Mouse (Mus musculus): ENCODE results near the gene Crebrf.

The Crebrf gene

DNA sequence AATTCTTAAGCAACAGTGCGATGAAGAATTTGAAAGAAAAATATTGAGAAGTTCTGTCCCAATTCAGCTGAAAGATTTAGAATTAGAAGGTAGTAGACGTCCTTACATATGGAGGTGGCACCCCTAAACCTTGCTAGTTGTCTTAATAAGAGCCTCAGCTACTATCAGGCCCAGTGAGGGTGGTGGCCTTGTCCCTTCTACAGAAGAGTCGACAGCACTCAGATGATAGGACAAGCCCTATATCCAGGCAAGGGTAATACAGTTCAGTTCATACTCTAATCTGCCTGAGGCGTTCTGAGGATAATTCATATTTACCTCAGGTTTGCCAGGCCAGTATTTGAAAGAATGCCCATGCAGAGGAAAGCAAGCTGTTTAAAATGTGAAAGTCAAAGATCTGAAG is 62.6 kb downstream of the Crebrf start:
- in situ Hi-C loops (cut with MboI, MseI), result no loop called here

DNA sequence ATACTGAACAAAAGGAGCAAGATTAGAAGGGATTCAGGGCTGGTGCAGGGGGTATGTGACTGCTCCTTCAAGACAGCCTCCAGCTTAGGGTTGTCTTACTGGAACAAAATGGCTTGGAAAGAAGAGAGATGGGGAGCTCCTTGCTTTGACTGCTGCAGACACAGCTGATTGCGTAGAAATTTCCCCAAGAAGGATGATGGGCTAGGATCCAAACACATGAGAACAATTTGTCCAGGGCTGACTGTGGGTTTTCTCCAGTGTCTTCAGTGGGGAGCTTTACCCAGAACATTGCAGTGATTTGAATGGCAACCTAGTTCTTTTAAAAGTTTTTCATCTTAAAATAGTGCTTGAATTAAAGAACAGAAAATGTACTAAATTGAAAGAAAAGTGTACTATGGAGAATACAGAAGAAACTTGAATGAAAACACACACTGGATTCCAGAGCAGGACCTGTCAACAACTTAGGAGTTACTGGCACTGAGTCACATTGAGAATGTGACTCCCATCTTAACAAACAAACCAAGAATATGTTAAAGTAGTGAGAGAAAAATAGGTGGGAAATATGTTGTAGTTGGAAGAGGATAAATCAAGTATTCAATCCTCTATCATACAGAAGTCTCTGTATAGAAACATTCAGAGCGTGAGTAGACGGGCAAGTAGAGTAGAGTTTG is 63.1 kb downstream of the Crebrf start:
- in situ Hi-C loops (cut with MboI, MseI), result no loop called here

DNA sequence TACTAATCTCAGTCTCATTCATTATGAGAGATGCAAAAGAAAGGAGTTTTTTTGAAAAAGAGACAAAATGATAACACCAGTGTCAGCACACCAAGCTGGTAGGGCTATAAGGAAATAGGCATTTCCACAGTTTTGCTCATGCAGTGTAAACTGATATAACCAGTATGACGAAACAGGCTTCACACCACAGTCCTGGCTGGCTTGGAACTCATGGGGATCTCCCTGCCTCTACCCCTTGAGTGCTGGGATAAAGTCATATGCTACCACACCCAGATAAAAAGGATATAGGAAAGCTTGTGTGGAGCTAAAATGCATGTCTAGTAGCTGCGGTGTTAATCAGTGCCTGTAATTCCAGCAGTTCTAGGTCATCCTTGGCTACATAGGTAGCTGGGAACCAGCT is 64.0 kb downstream of the Crebrf start:
- in situ Hi-C loops (cut with MboI, MseI), result no loop called here

DNA sequence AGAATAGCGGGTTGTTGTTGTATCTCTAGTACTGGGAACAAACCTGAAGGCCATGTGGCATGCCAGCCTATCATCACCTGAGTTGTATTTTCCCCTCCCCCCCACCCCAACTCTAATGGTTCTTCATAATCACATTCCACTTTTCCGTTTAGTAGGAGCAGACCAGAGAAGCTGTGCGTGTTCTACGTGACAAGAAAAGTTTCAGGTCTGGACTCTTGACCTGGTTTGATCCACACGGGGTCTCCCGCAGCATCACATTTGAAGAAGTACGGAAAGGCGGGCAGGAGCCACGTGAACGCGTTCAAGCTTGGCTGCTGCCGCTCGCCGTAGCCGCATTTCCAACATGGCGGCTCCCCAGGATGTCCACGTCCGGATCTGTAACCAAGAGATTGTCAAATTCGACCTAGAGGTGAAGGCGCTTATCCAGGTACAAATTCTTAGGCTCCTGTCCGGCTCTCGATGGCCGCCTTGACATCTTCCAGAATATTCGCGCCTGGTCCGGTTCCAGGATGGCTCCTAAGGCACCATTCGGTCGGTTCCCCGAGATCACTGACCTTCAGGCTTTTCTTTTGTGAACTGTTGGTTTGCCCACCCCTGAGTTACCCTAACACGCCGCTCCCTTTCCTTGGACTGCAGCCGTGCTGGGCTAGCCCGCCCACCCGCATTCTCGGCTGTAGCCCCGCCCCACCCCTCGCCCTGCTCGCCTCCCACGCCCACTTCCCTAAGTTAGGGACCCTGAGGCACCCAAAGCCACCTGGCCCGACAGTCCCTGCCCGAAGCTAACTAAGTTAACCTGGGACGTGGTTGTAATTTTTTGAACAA is 65.5 kb downstream of the Crebrf start, which contains the start of gene Bnip1:
Bnip1 (plus strand) TSS at position 317 of the 822 bp plus-strand sequence.
- in situ Hi-C loops (cut with MboI, MseI), result no loop called here

DNA sequence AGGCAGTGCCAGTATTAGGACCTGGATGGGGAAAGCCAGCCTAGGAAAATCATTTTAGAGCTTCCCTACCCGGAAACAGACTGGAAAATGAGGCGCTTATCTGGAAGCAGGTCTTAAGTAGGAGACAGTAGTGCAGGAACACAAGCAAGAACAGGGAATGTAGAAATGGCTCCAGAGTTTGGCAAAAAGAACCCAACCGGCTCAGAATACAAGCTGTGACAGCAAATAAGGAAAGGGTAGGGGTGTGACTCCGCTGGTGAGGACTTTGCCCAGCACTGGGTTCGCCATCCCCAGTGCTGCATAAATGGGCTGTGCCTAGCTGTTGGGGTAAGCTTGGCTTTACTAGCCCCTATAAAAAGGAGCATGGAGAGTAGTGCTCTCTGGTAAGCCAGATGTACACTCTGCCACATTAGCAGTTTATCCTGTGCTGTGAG is 66.2 kb downstream of the Crebrf start:
- in situ Hi-C loops (cut with MboI, MseI), result no loop called here

DNA sequence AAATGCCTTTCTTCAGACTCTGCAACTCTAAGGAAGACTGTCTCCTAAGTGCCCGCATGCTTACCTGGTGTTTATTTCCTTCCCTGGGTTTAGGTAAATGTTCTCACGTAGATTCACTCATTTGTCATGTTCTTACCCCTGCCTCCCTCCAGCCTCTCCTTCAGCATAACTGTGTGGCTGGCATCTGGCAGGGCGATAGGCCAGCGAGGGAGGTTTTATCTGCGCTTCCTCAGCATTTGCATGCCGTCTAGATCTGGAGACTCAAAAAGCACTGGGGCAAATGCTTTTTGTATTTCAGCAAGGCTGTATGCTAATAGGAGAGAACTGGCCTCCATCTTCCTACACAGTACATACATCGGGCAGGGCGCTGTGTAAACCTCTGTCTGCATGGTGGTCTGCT is 69.1 kb downstream of the Crebrf start:
- in situ Hi-C loops (cut with MboI, MseI), result no loop called here

DNA sequence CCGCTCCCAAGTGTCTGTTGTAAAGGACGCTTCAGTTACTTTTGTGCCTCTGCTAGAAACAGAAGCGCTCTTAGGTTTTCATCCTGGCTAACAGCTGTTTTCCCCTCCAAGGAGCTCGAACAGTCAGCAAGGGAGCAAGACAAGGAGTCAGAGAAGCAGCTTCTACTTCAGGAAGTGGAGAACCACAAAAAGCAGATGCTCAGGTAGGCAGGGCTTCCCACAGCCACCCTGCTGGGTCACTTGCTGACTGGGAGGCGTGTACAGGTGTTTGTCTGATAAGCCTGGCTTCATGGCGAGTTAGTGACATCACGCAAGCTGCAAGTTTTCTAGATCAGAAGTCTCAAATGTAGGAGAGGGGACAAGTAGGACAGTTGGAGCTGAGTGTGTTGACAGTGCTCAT is 71.1 kb downstream of the Crebrf start:
- in situ Hi-C loops (cut with MboI, MseI), result no loop called here

DNA sequence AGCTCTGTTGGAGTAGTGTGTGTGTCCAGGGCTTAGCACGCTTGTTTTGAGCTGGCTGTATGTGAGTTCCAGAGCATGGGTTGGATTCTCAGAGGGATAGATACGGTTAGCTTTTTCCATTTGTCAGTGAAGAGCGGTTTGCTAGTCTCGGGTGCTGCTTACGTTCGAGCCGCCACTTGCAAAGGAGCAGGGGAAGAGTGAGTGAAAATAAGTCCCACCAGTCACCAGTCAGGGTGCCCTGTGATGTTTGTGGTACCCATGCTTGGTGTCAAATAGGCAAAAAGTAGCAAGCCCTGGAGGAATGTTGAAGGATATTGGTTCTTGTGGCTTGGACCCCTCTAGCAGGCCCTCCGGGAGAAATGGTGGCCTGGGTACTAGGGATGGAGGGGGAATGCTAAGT is 73.5 kb downstream of the Crebrf start:
- in situ Hi-C loops (cut with MboI, MseI), result no loop called here

DNA sequence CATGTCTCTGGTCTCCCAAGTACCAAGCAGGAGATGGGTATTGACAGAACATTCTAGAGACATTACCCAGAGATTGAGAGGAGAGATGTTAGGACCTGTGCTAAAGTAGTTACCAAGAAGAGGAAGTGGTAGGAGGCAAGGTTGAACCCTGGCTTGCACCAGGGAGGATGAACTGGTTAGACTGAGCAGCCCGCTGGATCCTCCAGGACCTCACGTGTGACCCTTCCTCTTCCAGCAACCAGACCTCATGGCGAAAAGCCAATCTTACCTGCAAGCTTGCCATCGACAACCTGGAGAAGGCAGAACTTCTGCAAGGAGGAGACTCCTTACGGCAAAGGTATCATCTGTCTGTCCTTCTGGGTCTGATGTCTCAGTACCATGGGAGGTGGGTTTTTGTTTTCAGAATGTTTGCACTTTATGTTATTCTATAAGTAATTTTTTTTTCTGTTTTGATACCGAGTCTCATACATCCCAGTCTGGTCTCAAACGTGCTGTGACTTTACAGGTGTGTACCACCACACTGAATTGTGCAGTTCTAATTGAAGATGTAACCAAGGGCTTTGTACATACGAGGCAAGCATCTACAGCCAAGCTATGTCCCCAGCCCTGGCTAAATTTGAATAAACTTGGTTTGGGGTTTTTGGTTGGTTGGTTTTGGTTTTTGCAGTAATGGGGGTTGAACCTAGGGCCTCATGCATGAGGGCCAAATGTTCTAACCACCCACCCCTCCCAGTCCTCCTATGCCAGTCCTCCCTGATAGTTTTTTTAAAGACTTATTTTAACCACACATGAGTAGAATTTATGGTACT is 74.2 kb downstream of the Crebrf start:
- in situ Hi-C loops (cut with MboI, MseI), result loop anchor here (5.0 kb wide), 1 partner anchor 88 kb away; no protein-coding TSS in a partner anchor

DNA sequence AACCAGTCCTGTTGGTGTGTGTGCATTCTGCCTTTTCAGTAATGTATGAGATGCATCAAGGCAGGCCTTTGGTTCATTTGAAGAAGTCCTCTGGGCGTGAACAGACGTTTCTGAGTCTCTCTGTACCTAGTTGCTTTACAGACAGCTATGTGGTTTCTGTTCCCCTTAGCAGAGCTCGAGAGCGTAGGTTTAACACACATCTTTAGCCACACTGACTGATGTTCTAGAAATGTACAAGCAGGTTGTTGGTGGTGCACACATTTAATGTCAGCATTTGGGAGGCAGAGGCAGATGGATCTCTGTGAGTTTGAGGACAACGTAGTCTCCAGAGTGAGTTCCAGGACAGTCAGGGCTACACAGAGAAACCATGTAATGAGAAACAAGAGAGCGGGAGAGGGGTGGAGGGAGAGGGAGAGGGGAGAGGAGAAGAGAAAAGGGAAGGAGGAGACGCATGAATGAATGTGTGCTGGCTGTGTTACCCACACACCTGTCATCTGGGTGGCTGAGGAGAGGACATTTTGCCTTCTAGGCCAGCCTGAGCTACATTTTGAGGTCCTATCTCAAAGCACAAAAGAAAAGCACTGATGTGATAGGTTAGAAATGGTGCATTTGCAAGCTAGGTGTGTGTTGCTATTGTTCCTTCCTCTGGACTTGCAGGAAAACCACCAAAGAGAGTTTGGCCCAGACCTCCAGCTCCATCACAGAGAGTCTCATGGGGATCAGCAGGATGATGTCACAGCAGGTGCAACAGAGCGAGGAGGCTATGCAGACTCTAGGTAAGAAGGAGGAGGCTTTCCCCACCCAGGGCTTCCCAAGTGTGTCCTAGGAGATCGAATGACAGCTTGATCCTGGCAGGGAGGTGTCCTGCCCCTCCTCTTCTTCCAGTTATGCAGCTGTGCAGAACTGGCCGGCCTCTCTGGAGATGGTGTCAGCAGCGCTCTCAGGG is 75.1 kb downstream of the Crebrf start:
- in situ Hi-C loops (cut with MboI, MseI), result loop anchor here (5.0 kb wide), 1 partner anchor 87 kb away; no protein-coding TSS in a partner anchor

DNA sequence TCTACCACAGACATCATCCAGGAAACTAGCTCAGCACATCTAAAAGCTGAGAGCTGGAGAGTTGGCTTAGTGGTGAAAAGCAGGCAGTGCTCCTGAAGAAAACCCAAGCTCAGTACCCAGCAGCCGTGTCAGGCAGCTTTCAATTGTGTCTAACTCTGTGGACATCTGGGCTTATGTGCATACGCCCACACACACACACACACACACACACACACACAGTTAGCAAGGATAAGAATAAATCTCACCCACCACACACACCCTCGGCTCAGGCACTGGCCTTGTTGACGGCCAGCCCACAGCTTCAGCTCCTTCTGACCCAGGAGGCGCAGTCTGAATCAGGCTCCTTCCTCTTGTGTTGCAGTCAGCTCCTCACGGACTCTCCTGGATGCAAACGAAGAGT is 76.1 kb downstream of the Crebrf start:
- in situ Hi-C loops (cut with MboI, MseI), result loop anchor here (5.0 kb wide), 1 partner anchor 86 kb away; no protein-coding TSS in a partner anchor

DNA sequence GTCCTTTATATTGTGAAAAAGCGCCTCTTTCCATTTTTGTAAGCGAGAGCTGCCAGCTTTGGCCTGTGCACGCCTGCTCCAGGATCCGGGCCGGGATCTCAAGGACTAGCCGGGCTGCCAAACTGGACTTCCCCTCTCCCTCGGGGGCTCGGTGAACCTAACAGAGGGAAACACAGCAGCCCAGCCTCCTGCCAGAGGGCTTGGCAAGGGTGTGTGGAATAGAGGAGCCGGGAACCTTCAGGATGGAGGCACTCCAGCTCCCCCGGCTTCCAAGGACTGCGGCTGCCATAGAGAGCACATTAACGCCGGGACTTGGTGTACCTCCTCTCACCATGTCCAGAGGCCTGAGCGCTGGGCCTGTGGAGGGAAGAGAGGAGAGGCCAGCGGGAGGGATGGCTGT is 76.6 kb downstream of the Crebrf start:
- in situ Hi-C loops (cut with MboI, MseI), result loop anchor here (5.0 kb wide), 1 partner anchor 85 kb away; no protein-coding TSS in a partner anchor

DNA sequence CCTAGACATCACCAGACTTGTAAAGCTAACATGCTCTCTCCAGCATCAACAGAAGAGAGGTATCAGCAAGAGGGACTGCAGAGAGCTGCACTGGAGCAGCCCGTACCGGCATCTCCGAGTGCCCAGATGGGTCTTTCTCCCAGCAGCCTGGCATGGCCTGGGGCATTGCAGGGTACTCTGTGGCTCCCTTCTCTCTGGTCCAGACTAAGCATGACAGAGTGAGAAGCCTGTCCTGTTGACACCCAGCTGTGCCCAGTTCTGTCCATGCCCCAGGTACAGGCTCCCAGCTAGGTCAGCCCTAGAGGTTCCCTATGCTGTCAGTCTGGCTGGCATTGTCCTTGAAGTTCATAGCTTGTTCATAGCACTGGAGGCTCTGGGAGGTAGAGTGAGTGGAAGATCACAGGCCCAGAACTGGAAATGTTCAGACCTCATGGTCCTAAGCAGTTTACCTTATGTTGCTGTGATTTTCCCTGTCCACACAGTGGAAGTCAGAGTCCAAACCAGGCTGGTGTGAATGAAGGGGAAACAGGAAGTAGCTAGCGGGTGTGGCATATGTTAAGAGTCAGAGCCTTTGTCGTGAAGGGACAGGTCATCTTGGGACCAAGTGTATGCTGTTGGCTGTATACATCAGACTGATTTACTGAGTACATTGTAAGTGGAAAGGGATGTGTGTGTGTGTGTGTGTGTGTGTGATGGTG is 77.8 kb downstream of the Crebrf start:
- in situ Hi-C loops (cut with MboI, MseI), result loop anchor here (5.0 kb wide), 1 partner anchor 84 kb away; no protein-coding TSS in a partner anchor

DNA sequence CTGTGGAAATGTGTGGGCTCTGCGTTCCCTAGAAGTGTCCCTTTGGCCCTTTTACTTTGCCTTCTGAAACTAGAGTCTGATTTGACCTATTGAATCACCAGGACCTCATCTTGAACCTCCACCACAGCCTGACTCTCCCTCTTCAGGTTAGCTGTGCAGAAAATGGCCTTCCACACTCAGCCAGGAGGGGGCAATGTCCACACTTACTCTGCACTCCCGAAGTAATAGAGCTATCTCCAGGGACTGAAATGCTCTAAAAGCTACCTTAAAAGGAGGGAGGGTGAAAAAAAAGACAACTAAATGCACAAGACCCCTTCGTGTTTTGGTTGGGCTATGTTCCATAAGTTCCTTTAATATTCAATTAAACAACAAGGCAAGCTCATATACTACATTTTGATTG is 79.3 kb downstream of the Crebrf start:
- in situ Hi-C loops (cut with MboI, MseI), result loop anchor here (5.0 kb wide), 1 partner anchor 83 kb away; no protein-coding TSS in a partner anchor

DNA sequence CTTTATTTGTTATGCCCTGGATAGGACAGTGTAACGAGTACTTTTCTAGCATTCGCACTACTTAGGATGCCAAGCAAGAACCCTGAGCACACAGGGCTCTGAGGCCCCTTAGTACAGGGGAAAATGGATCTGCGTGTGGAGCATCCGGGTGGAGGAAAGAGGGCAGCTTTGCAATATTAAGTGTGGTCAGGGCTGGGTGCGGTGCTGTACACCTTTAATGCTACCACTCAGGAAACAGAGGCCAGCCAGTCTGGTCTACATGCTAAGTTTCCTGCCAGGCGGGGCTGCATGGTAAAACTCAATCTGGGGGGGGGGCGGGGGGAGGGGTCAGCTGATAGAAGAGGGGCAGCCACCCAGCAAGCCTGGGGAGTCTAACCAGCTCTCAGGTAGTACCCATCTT is 79.9 kb downstream of the Crebrf start:
- in situ Hi-C loops (cut with MboI, MseI), result no loop called here

DNA sequence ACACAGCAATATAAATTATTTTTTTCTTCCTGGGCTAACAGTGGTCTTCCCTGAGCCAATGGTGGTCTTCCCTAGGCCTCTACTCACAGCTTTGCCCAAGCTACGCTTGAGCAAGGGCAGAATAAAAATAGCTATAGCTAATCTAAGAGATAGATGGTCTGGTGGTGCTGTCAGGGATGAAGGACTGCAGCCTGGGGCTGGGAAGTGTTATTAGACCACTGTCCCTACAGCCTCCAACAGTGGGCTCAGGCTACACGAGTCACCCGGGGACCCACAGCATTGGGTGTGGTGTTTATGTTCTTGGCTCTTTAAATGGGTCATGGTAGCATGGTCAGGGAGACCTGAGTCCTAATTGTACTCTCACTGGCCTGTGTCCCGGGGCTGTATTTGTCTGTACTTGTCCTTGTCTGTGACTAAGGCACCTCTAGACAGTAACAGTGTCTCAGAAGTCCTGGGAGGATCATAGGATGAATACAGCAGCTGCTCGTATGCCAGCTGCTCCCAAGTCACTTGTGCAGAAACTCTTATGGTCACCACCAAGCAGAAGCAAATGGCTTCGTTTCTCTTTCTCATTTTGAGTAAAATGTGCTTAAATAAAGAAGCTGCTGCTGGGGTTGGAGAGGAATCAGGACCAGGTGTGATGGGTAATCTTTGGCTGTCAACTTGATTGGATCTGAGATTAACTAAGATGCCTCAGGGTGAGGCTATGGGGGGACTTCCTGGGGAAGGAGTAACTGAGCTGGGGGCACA is 82.1 kb downstream of the Crebrf start:
- in situ Hi-C loops (cut with MboI, MseI), result no loop called here

DNA sequence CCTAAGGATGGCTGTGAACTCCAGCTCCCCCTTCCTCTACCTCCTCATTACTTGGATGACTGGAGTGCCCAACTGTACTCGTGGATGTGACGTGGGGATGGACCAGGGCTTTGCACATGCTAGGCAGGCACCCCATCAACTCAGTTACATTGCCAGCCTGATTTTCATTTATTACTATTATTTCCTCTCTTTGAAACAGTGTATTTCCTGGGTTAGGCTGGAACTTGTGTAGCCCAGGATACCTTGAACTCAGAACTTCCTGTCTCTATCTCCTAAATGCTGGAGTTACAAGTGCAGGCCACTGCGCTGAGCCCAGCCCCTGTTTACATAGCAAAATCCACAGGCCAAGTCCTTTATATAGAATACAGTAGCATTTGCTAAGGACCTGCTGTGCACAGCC is 87.4 kb downstream of the Crebrf start:
- in situ Hi-C loops (cut with MboI, MseI), result no loop called here

DNA sequence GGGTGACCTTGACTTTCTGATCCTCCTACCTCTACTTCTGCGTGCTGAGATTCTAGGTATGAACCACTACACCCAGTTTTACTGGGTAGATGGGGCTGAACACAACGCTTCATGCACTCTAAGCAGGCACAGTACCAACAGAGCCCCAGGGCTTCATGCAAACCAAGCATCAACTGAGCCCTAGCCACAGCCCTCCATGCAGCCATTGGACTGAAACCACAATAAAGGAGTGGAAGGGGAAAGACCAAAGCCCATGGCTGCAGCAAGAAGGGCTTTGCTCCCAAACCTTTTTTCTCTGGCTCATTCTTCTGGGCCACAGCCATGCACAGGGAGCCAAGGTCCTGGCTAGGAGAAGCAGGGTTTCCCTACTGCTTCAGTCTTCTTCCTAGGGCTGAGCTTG is 97.2 kb downstream of the Crebrf start:
- in situ Hi-C loops (cut with MboI, MseI), result loop anchor here (5.0 kb wide), 1 partner anchor 600 kb away; no protein-coding TSS in a partner anchor

DNA sequence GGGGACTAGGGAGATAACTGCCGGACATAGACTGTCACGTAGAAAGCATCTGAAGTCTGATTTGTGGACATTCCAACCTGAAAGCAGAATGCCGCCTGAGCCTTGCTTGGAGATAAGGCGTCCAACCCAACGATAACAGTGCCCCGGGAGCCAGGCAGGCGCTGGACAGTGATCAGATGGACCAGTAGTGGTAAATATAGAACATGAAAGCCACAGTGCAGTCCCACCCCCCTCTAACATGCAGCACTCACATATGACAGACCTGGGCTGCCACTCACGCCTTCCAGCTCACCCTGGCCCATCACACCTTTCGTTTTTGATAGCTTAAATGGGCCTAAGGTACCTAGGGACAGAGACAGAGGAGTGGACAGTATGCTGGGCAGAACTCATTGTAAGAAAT is 98.0 kb downstream of the Crebrf start:
- in situ Hi-C loops (cut with MboI, MseI), result loop anchor here (5.0 kb wide), 1 partner anchor 599 kb away; no protein-coding TSS in a partner anchor

All from T-helper 2 cell (primary cell).